Mouse (Mus musculus) lung, postnatal 0 days (tissue): ENCODE data around the gene Myo1e. TPM values are rescaled to one million over a fixed set of nuclear protein-coding genes. Genes with fewer than 3 reads are reported as not detected.
A peak's percentile ranks its signal among the peaks of the same experiment; 100 is the strongest.

Experiments used
- ATAC-seq: fragments of 200-750 bp; cut with Nextera tagmentation; 2 replicates; pipeline ENCODE4 v1.8.0; 2017; ENCODE audit warnings: moderate library complexity
- DNase-seq: peaks from one replicate; pipeline ENCODE4 v3.0.0-alpha.2; 2016; ENCODE audit warnings: low spot score
- H3K27ac ChIP-seq: fragments of 300-500 bp; sonication (generic); 2 replicates; pipeline ENCODE4 v1.5.1; 2014; ENCODE audit warnings: antibody characterized with exemption, mild to moderate bottlenecking, low read length, mixed read lengths
- H3K27me3 ChIP-seq: fragments of 300-500 bp; sonication (generic); replicated peaks from 2 replicates; pipeline ENCODE4 v1.6.1; 2014; ENCODE audit warnings: low read length, mixed read lengths; ENCODE audit not compliant: insufficient read depth
- H3K36me3 ChIP-seq: fragments of 300-500 bp; sonication (generic); 2 replicates; pipeline ENCODE4 v1.6.1; 2014; ENCODE audit warnings: low read length, mixed read lengths; ENCODE audit not compliant: insufficient read depth
- H3K4me1 ChIP-seq: fragments of 300-500 bp; sonication (generic); 2 replicates; pipeline ENCODE4 v1.6.1; 2014; ENCODE audit warnings: antibody characterized with exemption, low read depth, low read length, mixed read lengths; ENCODE audit not compliant: insufficient read depth
- H3K4me2 ChIP-seq: fragments of 300-500 bp; sonication (generic); replicated peaks from 2 replicates; pipeline ENCODE4 v1.6.1; 2014; ENCODE audit warnings: low read depth, mild to moderate bottlenecking, low read length, moderate library complexity, mixed read lengths
- H3K4me3 ChIP-seq: fragments of 300-500 bp; sonication (generic); 2 replicates; pipeline ENCODE4 v1.5.1; 2014; ENCODE audit warnings: low read depth, low read length
- H3K9ac ChIP-seq: fragments of 300-500 bp; sonication (generic); replicated peaks from 2 replicates; pipeline ENCODE4 v1.6.1; 2014; ENCODE audit warnings: low read depth, mild to moderate bottlenecking
- H3K9me3 ChIP-seq: fragments of 300-500 bp; sonication (generic); 2 replicates; pipeline ENCODE4 v1.6.1; 2016; ENCODE audit warnings: low read length, mixed read lengths
- CTCF ChIP-seq: IDR thresholded peaks from 2 replicates; pipeline ENCODE4 v1.5.1; 2016; ENCODE audit warnings: antibody characterized with exemption, mild to moderate bottlenecking
- EP300 ChIP-seq: IDR thresholded peaks from 2 replicates; pipeline ENCODE4 v1.6.1; 2016; ENCODE audit warnings: antibody characterized with exemption, mild to moderate bottlenecking, control low read depth
- WGBS: fragments of 180-500 bp; shearing (Covaris S2); extraction: QIAGEN DNeasy Blood & Tissue Kit; methylation state at CpG from one replicate; pipeline ENCODE4 v1.1.7; 2014; 5-methylcytosine and 5-hydroxymethylcytosine counted together
- polyA plus RNA-seq: library from polyadenylated mRNA; unstranded; fragments of >200 nt; fragmentation: Nextera tagmentation; extraction: Ambion mirVana; gene quantifications from 2 replicates; pipeline ENCODE4 v1.2.1, GENCODE M21; 2015

The Myo1e gene
- polyA plus RNA-seq, 1 experiment from 2014 or later: 36.0 TPM

GRCm38 (mm10) chr9:70315130-70315529, 108.0 kb downstream of the Myo1e start:
- ATAC-seq (peak; percentile 53), DNase-seq (peak; percentile 68)
- Histone ChIP-seq H3K4me2 (no peak overlapping the region), H3K4me1 (no peaks in the 10 kb centered on the region), H3K9me3 (no peaks in the 10 kb centered on the region), H3K36me3 (no peaks in the 10 kb centered on the region), H3K9ac (no peak overlapping the region), H3K4me3 (no peak overlapping the region), H3K27ac (0 out of 2 replicates have a peak overlapping the region, but pooled peaks have one; percentile 20), H3K27me3 (no peaks in the 10 kb centered on the region)
- WGBS: 32% methylated on average over 4 of the region's 4 CpGs
- TF ChIP-seq EP300 (no peak), CTCF (no peak)

GRCm38 (mm10) chr9:70318601-70319000, 111.5 kb downstream of the Myo1e start:
- TF ChIP-seq EP300 (no peak), CTCF (no peak)
- WGBS: 41% methylated on average over 3 of the region's 3 CpGs
- ATAC-seq: peak; percentile 89

GRCm38 (mm10) chr9:70324336-70324735, 117.2 kb downstream of the Myo1e start:
- no peak overlapping the region for H3K27ac ChIP-seq
- ATAC-seq (no peak), DNase-seq (no peak)
- no peak overlapping the region for H3K4me3 ChIP-seq
- H3K4me2 ChIP-seq: no peak overlapping the region
- no peaks in the 10 kb centered on the region for H3K27me3 ChIP-seq
- H3K9me3 ChIP-seq: no peaks in the 10 kb centered on the region
- no peaks in the 10 kb centered on the region for H3K4me1 ChIP-seq
- WGBS: 83% methylated on average over 4 of the region's 4 CpGs
- H3K36me3 ChIP-seq: peaks cover 18% of the 10 kb centered on the region
- H3K9ac ChIP-seq: no peak overlapping the region
- TF ChIP-seq EP300 (no peak), CTCF (peak; percentile 44)

More at GRCm38 (mm10) chr9:70318601-70319000, 111.5 kb downstream of the Myo1e start:
- Histone ChIP-seq H3K9ac (no peak overlapping the region), H3K27me3 (no peaks in the 10 kb centered on the region), H3K4me2 (no peak overlapping the region), H3K4me3 (no peak overlapping the region), H3K4me1 (no peaks in the 10 kb centered on the region), H3K27ac (no peak overlapping the region), H3K9me3 (no peaks in the 10 kb centered on the region), H3K36me3 (peaks cover 4% of the 10 kb centered on the region; the same call in 1 of the 2 replicates)
- peak; percentile 63 for DNase-seq

GRCm38 (mm10) chr9:70325880-70326595, 118.9 kb downstream of the Myo1e start:
- ATAC-seq: no peak
- TF ChIP-seq EP300: no peak

GRCm38 (mm10) chr9:70328193-70328841, 121.2 kb downstream of the Myo1e start:
- no peak overlapping the region for H3K27ac ChIP-seq
- 76% methylated on average over 5 of the region's 5 CpGs for WGBS

More at GRCm38 (mm10) chr9:70325880-70326595, 118.9 kb downstream of the Myo1e start:
- Histone ChIP-seq H3K36me3 (peaks cover 18% of the 10 kb centered on the region), H3K27me3 (no peaks in the 10 kb centered on the region), H3K9ac (no peak overlapping the region), H3K27ac (no peak overlapping the region), H3K9me3 (no peaks in the 10 kb centered on the region), H3K4me2 (no peak overlapping the region), H3K4me1 (no peaks in the 10 kb centered on the region), H3K4me3 (no peak overlapping the region)
- 53% methylated on average over 8 of the region's 8 CpGs for WGBS
- no peak for DNase-seq

GRCm38 (mm10) chr9:70331727-70332335, 124.7 kb downstream of the Myo1e start:
- DNase-seq: no peak
- 64% methylated on average over 11 of the region's 11 CpGs for WGBS
- no peaks in the 10 kb centered on the region for H3K27me3 ChIP-seq
- 0 out of 2 replicates have a peak, but pooled peaks have one; percentile 4 for ATAC-seq
- H3K36me3 ChIP-seq: peaks cover 29% of the 10 kb centered on the region
- no peak overlapping the region for H3K4me3 ChIP-seq
- no peak overlapping the region for H3K27ac ChIP-seq
- H3K4me2 ChIP-seq: no peak overlapping the region
- TF ChIP-seq CTCF (no peak), EP300 (no peak)
- H3K9me3 ChIP-seq: no peaks in the 10 kb centered on the region
- no peak overlapping the region for H3K9ac ChIP-seq
- H3K4me1 ChIP-seq: no peaks in the 10 kb centered on the region

More at GRCm38 (mm10) chr9:70328193-70328841, 121.2 kb downstream of the Myo1e start:
- Histone ChIP-seq H3K4me2 (no peak overlapping the region), H3K4me1 (no peaks in the 10 kb centered on the region), H3K27me3 (no peaks in the 10 kb centered on the region), H3K9ac (no peak overlapping the region), H3K4me3 (no peak overlapping the region), H3K9me3 (no peaks in the 10 kb centered on the region), H3K36me3 (peaks cover 22% of the 10 kb centered on the region)
- no peak for DNase-seq
- ATAC-seq: no peak
- TF ChIP-seq CTCF (no peak), EP300 (no peak)
